11 mouse cellular contexts compared by ENCODE assay signal in the genomic region with DNA sequence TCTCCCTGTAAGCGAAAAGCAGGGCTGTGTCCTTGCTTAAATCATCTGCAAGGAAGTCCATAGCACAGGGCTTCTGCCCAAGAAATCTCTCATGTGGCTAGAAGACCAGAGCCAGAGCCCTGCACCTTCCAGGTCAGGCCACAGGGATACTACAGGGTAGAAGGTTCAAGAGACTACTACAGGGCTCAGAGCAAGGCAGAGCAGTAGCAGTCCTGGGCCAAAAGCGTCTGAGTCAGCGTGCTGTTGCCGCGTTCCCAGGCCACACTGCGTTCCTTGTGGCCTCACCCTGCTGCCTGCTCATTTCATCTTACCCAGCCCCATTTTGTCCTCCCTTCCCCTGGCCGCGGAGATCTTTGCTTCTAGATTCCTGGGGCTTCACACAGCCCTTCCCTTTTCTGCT.
A peak's percentile ranks its signal among the peaks of the same experiment; 100 is the strongest.
DNase-seq lines count a peak whose midpoint lies in the region; ATAC-seq and TF ChIP-seq lines count a peak whose summit lies in the region.
"Had no signal": no experiment of that assay in that cellular context is flagged by ENCODE, and none has a peak within 500 bp of the region (broad histone marks: within the 10 kb centered on the region; RNA-seq: fewer than 3 reads in every experiment).

No protein-coding gene starts in this region.

- no peak for ATAC-seq in midbrain, embryonic 11.5 days (ENCODE audit: low FRiP score)
- 0 out of 2 replicates have a peak, but pooled peaks have one; percentile 11 for ATAC-seq in embryonic facial prominence, embryonic 15.5 days (ENCODE audit: insufficient number of reproducible peaks, low FRiP score, low TSS enrichment, low read depth)

- peak; percentile 54 for DNase-seq in midbrain, embryonic 11.5 days (ENCODE audit: low spot score, missing footprints)
- DNase-seq in midbrain, embryonic 10.5 days (ENCODE audit: low spot score): no peak
- DNase-seq in kidney, adult 2 months: peak; percentile 25
- peak; percentile 71 for DNase-seq in skeletal muscle tissue, adult 2 months (ENCODE audit: low read depth, low spot score)
- DNase-seq in lung, adult 18-20 months: no peak
- DNase-seq in embryo, embryonic 11 days: no peak
- DNase-seq: cerebellum, adult 2 months; liver; thymus, postnatal 14 days had no signal

- H3K27me3 ChIP-seq in midbrain, embryonic 11.5 days (ENCODE audit: control insufficient read depth, insufficient read depth, low read length): no peaks in the 10 kb centered on the region
- no peaks in the 10 kb centered on the region for H3K27me3 ChIP-seq in midbrain, embryonic 10.5 days (ENCODE audit: low read depth, poor library complexity, severe bottlenecking)
- H3K27me3 ChIP-seq in embryonic facial prominence, embryonic 15.5 days: no peaks in the 10 kb centered on the region
- H3K27me3 ChIP-seq in kidney, adult 2 months (replicated peaks; ENCODE audit: control insufficient read depth, insufficient read depth, low read length): no peaks in the 10 kb centered on the region
- H3K27me3 ChIP-seq: forebrain, embryonic 12.5 days had no signal

- H3K36me3 ChIP-seq in midbrain, embryonic 11.5 days (ENCODE audit: control insufficient read depth, insufficient read depth, low read length): no peaks in the 10 kb centered on the region
- no peaks in the 10 kb centered on the region for H3K36me3 ChIP-seq in midbrain, embryonic 10.5 days
- H3K36me3 ChIP-seq in embryonic facial prominence, embryonic 15.5 days: no peaks in the 10 kb centered on the region
- no peaks in the 10 kb centered on the region for H3K36me3 ChIP-seq in kidney, adult 2 months (ENCODE audit: control insufficient read depth, insufficient read depth, low read length)
- H3K36me3 ChIP-seq: forebrain, embryonic 12.5 days had no signal

- no peak overlapping the region for H3K9ac ChIP-seq in midbrain, embryonic 11.5 days (ENCODE audit: low read length)
- no peak overlapping the region for H3K9ac ChIP-seq in embryonic facial prominence, embryonic 15.5 days
- H3K9ac ChIP-seq: forebrain, embryonic 12.5 days had no signal

- no peak overlapping the region for H3K4me3 ChIP-seq in midbrain, embryonic 11.5 days (ENCODE audit: low read depth, low read length)
- no peak overlapping the region for H3K4me3 ChIP-seq in midbrain, embryonic 10.5 days
- H3K4me3 ChIP-seq in embryonic facial prominence, embryonic 15.5 days (replicated peaks): no peak overlapping the region
- no peak overlapping the region for H3K4me3 ChIP-seq in kidney, adult 2 months (ENCODE audit: insufficient read depth, low read depth, low read length)
- H3K4me3 ChIP-seq: forebrain, embryonic 12.5 days had no signal

- H3K27ac ChIP-seq in midbrain, embryonic 11.5 days (ENCODE audit: low read depth, low read length): no peak overlapping the region
- H3K27ac ChIP-seq in midbrain, embryonic 10.5 days (replicated peaks): no peak overlapping the region
- peak overlapping the region; percentile 51; the same call in 1 of the 2 replicates for H3K27ac ChIP-seq in embryonic facial prominence, embryonic 15.5 days (replicated peaks)
- H3K27ac ChIP-seq in kidney, adult 2 months (ENCODE audit: insufficient read depth, low read depth, low read length): no peak overlapping the region
- H3K27ac ChIP-seq: forebrain, embryonic 12.5 days had no signal

- TF ChIP-seq CTCF in kidney, adult 2 months (conservative IDR thresholded peaks at IDR 0.05; ENCODE audit: insufficient read depth, insufficient read length, low read depth, low read length): no peak

- H3K4me2 ChIP-seq in midbrain, embryonic 11.5 days: no peak overlapping the region
- no peak overlapping the region for H3K4me2 ChIP-seq in embryonic facial prominence, embryonic 15.5 days (replicated peaks)
- H3K4me2 ChIP-seq: forebrain, embryonic 12.5 days had no signal

- no peaks in the 10 kb centered on the region for H3K4me1 ChIP-seq in midbrain, embryonic 11.5 days (ENCODE audit: control insufficient read depth, insufficient read depth, low read length)
- 0 out of 2 replicates have a peak, but pooled peaks cover 2% of the 10 kb centered on the region for H3K4me1 ChIP-seq in midbrain, embryonic 10.5 days
- H3K4me1 ChIP-seq in embryonic facial prominence, embryonic 15.5 days: peaks cover 15% of the 10 kb centered on the region; the same call in 1 of the 2 replicates
- no peaks in the 10 kb centered on the region for H3K4me1 ChIP-seq in kidney, adult 2 months (ENCODE audit: control insufficient read depth, insufficient read depth, low read length)
- H3K4me1 ChIP-seq: forebrain, embryonic 12.5 days had no signal

- TF ChIP-seq POLR2A in kidney, adult 2 months (IDR thresholded peaks at IDR 0.05; ENCODE audit: low read depth, low read length): no peak

- 73% methylated on average over 8 of the region's 8 CpGs for WGBS in midbrain, embryonic 11.5 days
- 74% methylated on average over 8 of the region's 8 CpGs for WGBS in midbrain, embryonic 10.5 days
- 69% methylated on average over 8 of the region's 8 CpGs for WGBS in embryonic facial prominence, embryonic 15.5 days
- WGBS in kidney, adult 2 months: 65% methylated on average over 8 of the region's 8 CpGs

- H3K9me3 ChIP-seq in midbrain, embryonic 11.5 days (ENCODE audit: control insufficient read depth, low read length): no peaks in the 10 kb centered on the region
- H3K9me3 ChIP-seq in midbrain, embryonic 10.5 days (replicated peaks): no peaks in the 10 kb centered on the region
- H3K9me3 ChIP-seq in embryonic facial prominence, embryonic 15.5 days (replicated peaks): no peaks in the 10 kb centered on the region
- H3K9me3 ChIP-seq: forebrain, embryonic 12.5 days had no signal

Comparison
In these comparisons a context has a peak if more than half of its experiments do, and no peak if none do; other contexts are left out.
1. DNase-seq: peak in midbrain, embryonic 11.5 days (single experiment), kidney, adult 2 months (single experiment) and skeletal muscle tissue, adult 2 months (single experiment); none in midbrain, embryonic 10.5 days (single experiment), lung, adult 18-20 months (0 of 2) and embryo, embryonic 11 days (single experiment).